8 mouse cellular contexts compared by ENCODE assay signal in the genomic region with DNA sequence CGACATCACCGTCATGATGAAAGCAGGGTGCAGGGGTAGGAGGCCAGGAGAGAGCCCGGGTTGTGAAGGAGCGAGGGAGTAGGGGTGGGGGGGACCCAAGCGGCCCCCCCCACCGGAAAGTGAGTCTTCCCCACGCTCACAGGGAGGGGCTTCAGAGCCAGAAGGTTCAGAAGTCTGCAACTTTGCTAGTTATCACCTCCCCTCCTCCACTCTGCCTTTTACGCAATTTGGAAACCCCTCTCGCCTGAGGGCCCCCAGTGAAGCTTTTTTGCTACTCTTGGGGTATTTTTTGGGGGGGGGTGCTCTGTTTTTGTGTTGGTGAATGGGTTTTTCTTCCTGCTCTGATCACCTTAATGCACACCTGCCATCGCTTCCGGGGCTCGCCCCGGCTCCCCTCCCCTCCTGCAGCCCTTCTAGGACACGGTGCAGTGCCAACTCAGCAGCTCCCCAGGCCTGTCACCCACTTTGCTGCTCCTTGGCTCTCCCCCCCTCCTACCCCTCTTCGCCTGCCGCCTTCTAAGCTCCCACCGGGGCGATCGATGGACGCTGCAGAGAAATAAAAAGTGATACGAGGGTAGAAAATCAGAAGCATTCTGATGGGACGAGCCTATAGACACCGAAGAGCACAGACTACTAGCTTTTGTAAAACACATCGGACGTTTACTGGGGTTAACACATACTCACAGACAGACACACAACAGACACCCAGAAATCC. TPM values are rescaled to one million over a fixed set of nuclear protein-coding genes. Genes with fewer than 3 reads are reported as not detected.
DNase-seq lines count a peak whose midpoint lies in the region; ATAC-seq lines count a peak whose summit lies in the region.

No protein-coding gene starts in this region.

- 0 out of 2 replicates have a peak overlapping the region, but pooled peaks have one; percentile 37 for H3K9ac ChIP-seq in intestine, embryonic 16.5 days (ENCODE audit: low read depth, low read length)
- peak overlapping the region; percentile 62 for H3K9ac ChIP-seq in neural tube, embryonic 15.5 days (replicated peaks)

- peak overlapping the region; percentile 48 for H3K4me3 ChIP-seq in intestine, embryonic 16.5 days (ENCODE audit: low read length)
- H3K4me3 ChIP-seq in neural tube, embryonic 15.5 days (replicated peaks): peak overlapping the region; percentile 62

- peaks cover 24% of the 10 kb centered on the region for H3K4me1 ChIP-seq in intestine, embryonic 16.5 days (ENCODE audit: control insufficient read depth, insufficient read depth, low read length)
- H3K4me1 ChIP-seq in neural tube, embryonic 15.5 days: peaks cover 40% of the 10 kb centered on the region

- H3K36me3 ChIP-seq in intestine, embryonic 16.5 days (ENCODE audit: control insufficient read depth, insufficient read depth, low read length): no peaks in the 10 kb centered on the region
- no peaks in the 10 kb centered on the region for H3K36me3 ChIP-seq in neural tube, embryonic 15.5 days

- no peak for ATAC-seq in intestine, embryonic 16.5 days
- ATAC-seq in neural tube, embryonic 15.5 days (ENCODE audit: low FRiP score): no peak
- ATAC-seq in granulocyte monocyte progenitor cell, adult 5-6 weeks (replicated peaks; ENCODE audit: poor library complexity, severe bottlenecking): no peak

- DNase-seq in embryo, embryonic 10.5 days (ENCODE audit: low spot score): peak; percentile 50
- no peak for DNase-seq in embryo, embryonic 11 days
- DNase-seq in right cerebral cortex, adult 18-20 months: peak; percentile 33
- DNase-seq in right cerebral cortex, postnatal 36 days (ENCODE audit: low spot score in 2 of 2): no peak
- DNase-seq in natural killer cell, adult 2 months (ENCODE audit: low spot score in 2 of 2): no peak

- WGBS in intestine, embryonic 16.5 days: under 1% methylated on average over 24 of the region's 25 CpGs
- 1% methylated on average over 25 of the region's 25 CpGs for WGBS in neural tube, embryonic 15.5 days

- H3K27me3 ChIP-seq in intestine, embryonic 16.5 days (replicated peaks; ENCODE audit: control insufficient read depth, insufficient read depth, low read length): peaks cover 60% of the 10 kb centered on the region
- H3K27me3 ChIP-seq in neural tube, embryonic 15.5 days (replicated peaks): peaks cover 35% of the 10 kb centered on the region

- H3K4me2 ChIP-seq in intestine, embryonic 16.5 days (ENCODE audit: low read depth, low read length): peak overlapping the region; percentile 90
- peak overlapping the region; percentile 99 for H3K4me2 ChIP-seq in neural tube, embryonic 15.5 days

- no peak overlapping the region for H3K27ac ChIP-seq in intestine, embryonic 16.5 days (ENCODE audit: low read length)
- H3K27ac ChIP-seq in neural tube, embryonic 15.5 days (replicated peaks): no peak overlapping the region

- no peaks in the 10 kb centered on the region for H3K9me3 ChIP-seq in intestine, embryonic 16.5 days (ENCODE audit: control insufficient read depth, low read length)
- H3K9me3 ChIP-seq in neural tube, embryonic 15.5 days (replicated peaks): no peaks in the 10 kb centered on the region

RNA-seq across cellular contexts. Expression of gene Kcna1, which starts 2.7 kb away (rescaled TPM):
- 0.05 and 0.23 TPM in 2 replicates for polyA plus RNA-seq in intestine, embryonic 16.5 days (2015; fragmentation: Nextera tagmentation; extraction: Ambion mirVana)
- 6.1 and 6.5 TPM in 2 replicates for polyA plus RNA-seq in neural tube, embryonic 15.5 days (2015; fragmentation: Nextera tagmentation; extraction: Ambion mirVana)
- total RNA-seq in granulocyte monocyte progenitor cell, adult 5-6 weeks (2014; fragmentation: Nextera tagmentation): not detected in 2 replicates
- not detected in 2 replicates for total RNA-seq in granulocyte monocyte progenitor cell, adult 5-6 weeks (2017)

Comparison
In these comparisons a context has a peak if more than half of its experiments do, and no peak if none do; other contexts are left out.
1. DNase-seq: peak in embryo, embryonic 10.5 days (single experiment) and right cerebral cortex, adult 18-20 months (single experiment); none in embryo, embryonic 11 days (single experiment), right cerebral cortex, postnatal 36 days (0 of 2) and natural killer cell, adult 2 months (0 of 2).